Mouse (Mus musculus) monocyte, adult 5-6 weeks (primary cell): ENCODE data around the gene Clip3. TPM values are rescaled to one million over a fixed set of nuclear protein-coding genes. Genes with fewer than 3 reads are reported as not detected.
A peak's percentile ranks its signal among the peaks of the same experiment; 100 is the strongest.

Source experiments
- ATAC-seq: fragments of 153-309, 156-312 bp; replicated peaks from 2 replicates; pipeline ENCODE4 v1.8.0; 2017; ENCODE audit warnings: mild to moderate bottlenecking; ENCODE audit not compliant: low TSS enrichment, insufficient number of reproducible peaks, severe bottlenecking, poor library complexity, low FRiP score
- total RNA-seq: library from RNA; stranded (forward); fragments of 200-1000, 200-491, 200-594 nt; gene quantifications from 3 replicates; pipeline ENCODE4 v1.2.3, GENCODE M21; 2017

Clip3 gene
- total RNA-seq = 2.2 TPM in 1 of 3 replicates, not detected in the others

- no peak for ATAC-seq
These were observed at the start of gene Clip3 for GRCm38 (mm10) chr7:30291215-30292131. Gene Clip3, plus strand, starts transcription at chr7:30291728.

GRCm38 (mm10) chr7:30251956-30252954 is 39.3 kb upstream of the Clip3 start:
- no peak for ATAC-seq

DNA sequence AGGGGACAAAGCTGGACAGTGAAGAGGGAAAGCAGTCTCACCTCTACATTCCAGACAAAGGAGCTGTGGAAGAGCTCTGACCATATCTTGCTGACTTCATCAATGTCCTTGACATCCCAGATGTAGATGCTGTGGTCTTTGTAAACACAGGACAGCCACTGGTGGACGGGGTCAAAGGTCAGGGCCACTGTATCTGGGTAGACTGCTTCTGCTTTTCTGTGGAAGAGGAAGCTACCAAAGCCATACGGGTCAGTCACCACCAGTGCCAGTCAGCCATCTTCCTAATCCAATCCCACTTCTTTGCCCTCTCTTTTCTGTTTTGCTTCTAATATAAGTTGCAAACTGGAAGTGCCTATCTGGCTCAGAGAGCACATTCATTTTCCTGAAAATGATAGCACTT is 26.5 kb upstream of the Clip3 start:
- peak; percentile 71 for ATAC-seq

- 0 out of 2 replicates have a peak, but pooled peaks have one; percentile 42 for ATAC-seq
These were observed 26.0 kb upstream of the Clip3 start for GRCm38 (mm10) chr7:30265531-30265930.

- no peak for ATAC-seq
These were observed 25.6 kb upstream of the Clip3 start for GRCm38 (mm10) chr7:30265935-30266334.

- no peak for ATAC-seq
These were observed 24.7 kb upstream of the Clip3 start for GRCm38 (mm10) chr7:30266780-30267179.

DNA sequence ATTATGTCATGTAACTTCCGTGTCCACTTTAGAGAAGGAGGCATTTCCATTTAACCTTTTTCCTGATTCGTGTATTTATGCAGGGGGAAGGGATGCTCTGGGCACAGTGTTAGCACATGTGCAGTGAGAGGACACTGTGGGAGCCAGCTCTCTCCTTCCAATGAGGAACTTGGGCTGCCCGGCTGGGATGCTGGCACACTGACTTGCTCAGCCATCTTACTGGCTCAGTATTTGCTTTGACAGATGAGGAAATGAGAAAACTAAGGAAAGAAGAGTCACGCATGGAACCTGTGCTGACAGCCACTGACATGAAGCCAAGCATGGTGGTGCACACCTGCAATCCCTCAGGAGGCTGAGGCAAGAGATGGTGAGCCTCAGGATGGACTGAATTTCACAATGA is 21.9 kb upstream of the Clip3 start:
- ATAC-seq = no peak

GRCm38 (mm10) chr7:30274383-30274782 is 17.1 kb upstream of the Clip3 start:
- ATAC-seq = no peak

- ATAC-seq = no peak
These were observed 12.6 kb upstream of the Clip3 start for GRCm38 (mm10) chr7:30278911-30279310.

- no peak for ATAC-seq
These were observed 12.0 kb upstream of the Clip3 start for GRCm38 (mm10) chr7:30279536-30279935.

DNA sequence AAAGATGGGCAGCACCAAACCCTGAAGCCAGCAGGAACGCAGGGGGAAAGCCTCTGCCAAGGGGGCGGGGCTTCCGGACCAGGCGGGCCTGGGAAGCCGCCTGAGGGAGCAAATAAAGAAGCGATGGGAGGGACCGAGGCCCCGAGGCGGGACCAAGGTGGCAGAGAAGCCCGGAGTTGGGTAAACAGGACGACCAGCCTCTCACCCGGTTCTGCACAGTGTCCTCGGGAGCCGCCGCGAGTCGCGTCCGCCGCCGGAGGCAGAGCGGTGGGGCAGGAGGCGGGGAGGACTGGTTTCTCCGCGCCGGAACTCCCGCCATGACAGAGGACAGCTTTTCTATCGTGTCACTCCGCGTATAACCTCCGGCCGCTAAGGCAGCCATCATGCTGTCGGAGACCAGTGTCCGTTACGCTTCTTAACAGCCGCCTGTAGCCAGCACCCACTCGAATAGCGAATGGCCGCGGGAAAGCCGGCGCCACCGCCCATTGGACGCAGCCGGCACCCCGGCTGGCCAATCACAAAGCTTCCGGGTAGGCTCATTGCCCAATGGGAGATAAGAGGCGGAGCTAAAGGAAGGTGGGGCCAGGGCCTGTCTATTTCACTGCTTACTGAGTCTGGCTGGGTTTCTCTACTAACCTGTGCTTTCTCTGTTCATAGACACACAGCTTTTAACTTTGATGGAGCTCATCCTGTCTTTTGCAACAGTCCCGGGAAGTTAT is 11.4 kb upstream of the Clip3 start, which contains the start of the genes Thap8 and Wdr62:
Gene Thap8 (plus strand): TSS at position 144 of the 719 bp plus-strand sequence.
Gene Wdr62 (minus strand): TSS at position 469 of the 719 bp plus-strand sequence.
- ATAC-seq = peak; percentile 95

DNA sequence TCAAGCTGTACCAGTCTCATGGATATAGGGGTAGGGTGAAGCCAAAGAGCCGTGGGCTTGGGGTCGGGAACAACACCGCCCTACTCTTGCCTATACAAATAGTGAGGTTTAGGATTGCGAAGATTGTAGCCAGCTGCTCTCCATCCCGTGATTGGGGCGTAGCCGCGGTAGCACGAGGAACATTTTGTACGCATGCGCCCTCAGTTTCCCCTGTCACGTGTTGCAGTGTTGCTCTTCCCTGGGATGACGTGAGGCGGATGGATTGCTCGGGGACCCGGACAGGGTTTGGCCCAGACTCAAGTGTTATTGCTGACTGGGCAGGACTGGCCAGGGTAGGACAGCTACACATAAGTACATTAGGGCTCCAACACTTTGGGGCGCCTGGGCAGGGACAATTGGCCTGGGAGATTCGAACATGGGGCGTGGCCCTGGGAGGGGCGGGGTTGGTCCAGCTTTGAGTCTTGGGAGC is 10.8 kb upstream of the Clip3 start:
- peak; percentile 80 for ATAC-seq

DNA sequence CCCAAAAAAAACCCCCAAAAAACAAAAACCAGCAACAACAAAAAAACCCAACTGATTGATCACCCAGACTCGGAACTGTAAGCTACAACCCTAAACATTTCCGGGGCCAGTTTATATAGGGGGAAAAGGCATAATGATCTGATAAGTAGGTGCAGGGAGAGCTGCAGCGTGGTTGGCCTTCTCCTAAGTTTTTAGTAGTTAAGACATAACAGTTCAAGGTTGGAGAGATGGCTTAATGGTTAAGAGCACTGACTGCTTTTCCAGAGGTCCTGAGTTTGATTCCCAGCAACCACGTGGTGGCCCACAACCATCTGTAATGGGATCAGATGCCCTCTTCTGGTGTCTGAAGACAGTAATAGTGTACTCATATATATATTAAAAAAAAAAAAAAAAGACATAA is 10.0 kb upstream of the Clip3 start:
- no peak for ATAC-seq

DNA sequence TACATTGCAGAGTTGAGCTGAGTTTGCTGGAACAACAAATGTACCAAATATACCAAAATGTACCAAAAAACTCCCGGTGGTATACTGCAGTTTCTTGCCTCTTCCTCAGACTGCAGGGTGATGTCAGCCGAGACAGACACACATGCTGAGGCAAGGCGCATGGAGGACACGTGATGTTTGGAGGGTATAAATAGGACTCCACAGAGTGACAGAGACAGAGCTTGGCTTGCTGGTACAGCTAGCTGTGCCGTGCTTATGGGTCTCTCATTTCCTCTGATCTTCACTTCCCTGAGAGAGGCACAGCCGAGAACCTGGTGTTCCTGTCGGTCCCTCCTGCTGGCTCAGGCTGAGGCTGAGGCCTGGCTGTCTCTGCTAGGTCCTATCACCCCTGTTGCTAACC is 8.8 kb upstream of the Clip3 start:
- no peak for ATAC-seq

DNA sequence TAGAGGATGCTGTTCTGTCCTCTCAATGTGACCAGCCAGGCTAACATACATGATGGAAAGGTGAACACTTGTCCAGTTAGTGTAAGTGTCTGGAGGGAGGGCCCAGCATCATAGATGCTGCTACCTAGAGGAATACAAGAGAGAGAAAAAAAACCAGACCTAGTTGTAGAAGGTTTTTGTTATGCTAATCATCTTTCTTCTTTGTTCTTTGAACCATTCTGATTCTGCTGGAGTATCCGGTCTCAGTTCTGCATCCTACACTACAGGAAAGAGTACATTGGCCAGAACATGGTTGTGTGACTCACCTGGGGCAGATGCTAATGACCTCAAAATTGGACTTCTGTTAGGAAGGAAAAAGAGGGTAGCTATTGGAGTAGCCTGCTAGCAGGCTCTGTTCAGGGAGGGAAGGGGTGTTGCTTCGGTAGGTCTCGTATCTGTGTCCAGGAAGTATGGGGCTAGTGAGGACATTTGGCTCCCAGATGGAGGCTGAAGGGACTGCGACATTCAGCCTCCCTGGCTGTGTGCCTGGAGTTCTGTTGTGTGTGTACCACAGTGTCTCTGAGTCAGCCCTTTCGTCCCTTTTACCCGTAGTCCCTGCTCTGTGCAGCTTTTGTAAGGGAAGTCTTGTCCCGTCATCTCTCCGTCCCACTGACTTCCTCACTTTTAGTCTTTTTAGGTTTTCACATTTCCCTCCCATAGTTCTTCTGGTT is 4.7 kb upstream of the Clip3 start:
- no peak for ATAC-seq

- no peak for ATAC-seq
These were observed 3.5 kb upstream of the Clip3 start for GRCm38 (mm10) chr7:30288046-30288445.

DNA sequence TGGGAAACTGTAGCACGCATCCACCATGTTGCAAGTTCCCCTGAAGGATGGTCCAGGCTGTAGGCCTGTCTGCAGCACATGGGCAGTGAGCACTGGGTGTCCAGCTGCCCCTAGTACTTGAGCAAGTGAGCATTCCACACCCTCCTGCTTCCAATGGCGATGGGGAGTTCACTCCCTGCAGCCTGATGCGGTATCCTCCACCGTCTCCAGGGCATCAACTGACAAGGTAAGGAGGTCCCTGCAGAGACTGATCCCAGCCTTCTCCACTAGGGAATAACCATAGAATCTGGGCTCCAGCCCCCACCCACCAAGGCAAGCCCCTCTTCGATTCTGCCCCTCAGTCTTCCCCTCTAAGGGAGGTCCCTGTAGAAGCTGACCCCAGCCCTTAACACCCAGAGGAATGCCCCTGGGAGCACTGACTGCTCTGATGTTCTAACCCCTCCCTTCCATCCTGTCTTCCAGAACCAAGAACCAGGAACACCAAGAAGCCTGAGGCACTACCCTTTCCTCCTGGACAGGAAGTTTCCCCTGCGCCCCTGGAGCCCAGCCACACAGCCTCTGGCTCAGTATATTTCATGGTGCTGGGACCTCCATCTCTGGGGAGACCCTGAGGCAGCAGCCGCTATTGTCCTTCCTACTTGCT is 2.3 kb upstream of the Clip3 start:
- no peak for ATAC-seq
